Mouse (Mus musculus) ES-E14 (cell line): ENCODE measurements around the gene Cyp4a32.
"Not testable (repeated sequence)": the region's sequence is repeated elsewhere in the genome, so short reads cannot be mapped to it uniquely, and the experiment has no call there.

ENCODE experiments used
- CHD2 ChIP-seq: IDR thresholded peaks from 2 replicates; pipeline ENCODE4 v1.6.1; 2014; ENCODE audit warnings: mild to moderate bottlenecking, low read depth, low read length, inconsistent platforms
- HCFC1 ChIP-seq: IDR thresholded peaks from 2 replicates; pipeline ENCODE4 v1.6.1; 2012; ENCODE audit warnings: low read length, inconsistent platforms, borderline replicate concordance; ENCODE audit not compliant: insufficient read depth
- MAFK ChIP-seq: IDR thresholded peaks from 2 replicates; pipeline ENCODE4 v1.6.1; 2014; ENCODE audit warnings: mild to moderate bottlenecking, low read depth, low read length, inconsistent platforms; ENCODE audit not compliant: insufficient read depth
- ZC3H11A ChIP-seq: IDR thresholded peaks from 2 replicates; pipeline ENCODE4 v1.6.1; 2012; ENCODE audit warnings: low read depth, mild to moderate bottlenecking, inconsistent platforms, low read length, borderline replicate concordance

DNA sequence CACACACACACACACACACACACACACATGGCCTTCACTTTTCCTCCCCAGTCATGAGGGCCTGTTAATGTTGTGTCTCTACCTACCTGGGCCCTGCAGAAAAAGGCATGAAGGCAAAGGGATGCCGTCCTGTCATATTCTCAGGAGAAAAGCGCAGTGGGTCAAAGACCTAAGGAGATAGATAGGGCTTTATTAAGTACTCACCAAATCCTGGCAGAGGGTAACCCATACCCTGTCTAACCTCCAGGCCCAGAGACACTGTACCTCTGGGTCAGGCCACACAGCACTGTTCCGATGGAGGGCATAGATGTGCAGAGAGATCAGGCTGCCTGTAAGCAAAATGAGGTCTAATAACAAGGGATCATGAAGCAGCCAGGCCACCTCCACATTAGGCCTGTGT is 24.8 kb downstream of the Cyp4a32 start:
- TF ChIP-seq HCFC1, MAFK, CHD2, ZC3H11A: not testable (repeated sequence)
